Mouse (Mus musculus): ENCODE measurements at regions not wholly inside any gene's neighbourhood (a gene's known extent, or its start where the extent isn't known, plus 50 kb on each side); places are given as distances from the start of the nearest gene placed in this dataset.

DNA sequence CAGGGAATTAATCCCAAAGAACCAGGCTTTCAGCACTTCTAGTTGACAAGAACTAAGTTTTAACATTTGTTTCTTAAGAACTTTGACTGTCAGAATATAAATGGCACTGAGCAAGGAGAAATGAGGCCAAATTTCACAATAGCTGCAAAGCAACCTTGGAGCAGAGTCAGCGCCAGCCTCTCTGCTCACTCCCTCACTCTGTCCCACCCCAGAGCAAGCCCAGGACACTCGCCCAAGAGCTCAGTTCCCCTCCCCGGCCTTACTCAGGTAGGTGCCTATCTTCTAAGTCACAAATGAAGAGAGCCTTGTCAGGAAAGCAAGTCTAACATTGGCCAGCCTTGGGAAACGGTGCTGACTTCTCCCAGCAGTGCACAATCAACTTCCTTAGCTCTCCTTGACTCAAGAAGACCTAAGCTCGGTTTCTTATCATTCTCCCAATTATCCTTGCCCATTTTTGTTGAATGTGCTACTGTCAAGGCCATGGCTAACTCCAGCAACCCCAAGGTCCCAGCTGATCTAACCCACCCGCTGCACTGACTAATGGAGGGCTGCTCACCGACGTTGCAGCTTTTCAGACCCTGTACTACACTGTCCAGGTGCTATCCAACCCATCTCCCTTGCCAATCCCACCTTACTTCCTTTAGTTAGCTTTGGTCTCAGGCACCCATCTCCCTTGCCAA is 219.5 kb upstream of the Klf14 start:
- no peak overlapping the region for H3K4me3 ChIP-seq (ENCODE audit: low read depth, low read length)
- no peaks in the 10 kb centered on the region for H3K4me1 ChIP-seq (ENCODE audit: control insufficient read depth, insufficient read depth, low read length)
- TF ChIP-seq EP300 (IDR thresholded peaks at IDR 0.05; ENCODE audit: insufficient read depth, low read depth, low read length): no peak
- no peak for TF ChIP-seq POLR2A (IDR thresholded peaks at IDR 0.05; ENCODE audit: insufficient read depth, low read length)
- no peak for TF ChIP-seq CTCF (IDR thresholded peaks at IDR 0.05; ENCODE audit: low read depth, low read length)
- H3K9me3 ChIP-seq (replicated peaks; ENCODE audit: control insufficient read depth, insufficient read depth, low read length, poor library complexity, severe bottlenecking): no peaks in the 10 kb centered on the region
- no peaks in the 10 kb centered on the region for H3K36me3 ChIP-seq (ENCODE audit: control insufficient read depth, insufficient read depth, low read length, poor library complexity, severe bottlenecking)
- no peaks in the 10 kb centered on the region for H3K27me3 ChIP-seq (ENCODE audit: control insufficient read depth, insufficient read depth, low read length, poor library complexity, severe bottlenecking)
- no peak overlapping the region for H3K27ac ChIP-seq (ENCODE audit: insufficient read depth, low read length)
- no peak overlapping the region for H3K9ac ChIP-seq (ENCODE audit: low read depth, poor library complexity, severe bottlenecking)

DNA sequence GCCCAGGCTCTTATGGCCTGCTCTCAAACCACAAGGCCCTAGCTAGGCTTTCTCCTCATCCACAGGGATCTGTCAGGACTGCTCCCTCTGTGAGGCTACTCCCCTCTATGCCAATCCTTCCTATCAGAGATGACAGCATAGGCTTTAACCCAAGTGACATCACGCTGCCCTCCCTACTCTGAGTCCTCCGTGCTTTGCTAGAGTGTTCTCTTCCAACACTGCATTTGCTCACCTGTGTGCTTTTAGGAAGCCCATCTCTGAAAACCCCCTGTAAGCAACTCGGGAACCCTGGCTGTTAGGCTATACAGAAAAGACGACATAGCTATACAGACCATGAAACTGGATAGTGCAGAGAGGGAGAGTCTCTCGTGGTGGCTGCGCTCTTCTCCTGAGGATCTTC is 216.3 kb upstream of the Mkln1 start:
- TF ChIP-seq EP300 (IDR thresholded peaks at IDR 0.05; ENCODE audit: insufficient read depth, low read depth, low read length) (no peak), CTCF (IDR thresholded peaks at IDR 0.05; ENCODE audit: low read depth, low read length) (no peak), POLR2A (IDR thresholded peaks at IDR 0.05; ENCODE audit: insufficient read depth, low read length) (no peak)

DNA sequence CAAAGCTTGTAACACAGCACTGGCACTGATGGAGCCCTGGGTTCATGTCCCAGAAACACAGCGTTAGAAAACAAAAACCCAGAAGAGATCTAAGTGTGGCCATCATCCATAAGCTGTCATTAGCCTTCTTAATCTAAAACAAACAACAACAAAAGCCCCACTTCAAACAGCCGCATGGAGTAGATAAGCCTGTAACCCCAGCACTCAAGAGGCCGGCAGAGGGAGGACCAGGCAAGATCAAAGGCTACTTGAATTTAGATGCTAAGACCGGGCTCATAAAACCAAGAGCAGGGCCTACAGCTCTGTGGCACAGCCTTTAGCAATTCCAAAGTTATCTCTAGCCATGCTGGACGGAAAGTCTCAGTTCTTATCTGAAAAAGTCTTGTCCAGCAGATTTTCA is 215.4 kb upstream of the Mkln1 start:
- Histone ChIP-seq H3K9ac (ENCODE audit: low read depth, poor library complexity, severe bottlenecking) (no peak overlapping the region), H3K27me3 (ENCODE audit: control insufficient read depth, insufficient read depth, low read length, poor library complexity, severe bottlenecking) (no peaks in the 10 kb centered on the region), H3K4me1 (ENCODE audit: control insufficient read depth, insufficient read depth, low read length) (no peaks in the 10 kb centered on the region), H3K27ac (ENCODE audit: insufficient read depth, low read length) (no peak overlapping the region), H3K4me3 (ENCODE audit: low read depth, low read length) (no peak overlapping the region), H3K36me3 (ENCODE audit: control insufficient read depth, insufficient read depth, low read length, poor library complexity, severe bottlenecking) (no peaks in the 10 kb centered on the region), H3K9me3 (replicated peaks; ENCODE audit: control insufficient read depth, insufficient read depth, low read length, poor library complexity, severe bottlenecking) (no peaks in the 10 kb centered on the region)
- TF ChIP-seq CTCF (IDR thresholded peaks at IDR 0.05; ENCODE audit: low read depth, low read length) (no peak), EP300 (IDR thresholded peaks at IDR 0.05; ENCODE audit: insufficient read depth, low read depth, low read length) (no peak), POLR2A (IDR thresholded peaks at IDR 0.05; ENCODE audit: insufficient read depth, low read length) (no peak)

More for the DNA sequence above, 216.3 kb upstream of the Mkln1 start:
- no peaks in the 10 kb centered on the region for H3K4me1 ChIP-seq (ENCODE audit: control insufficient read depth, insufficient read depth, low read length)
- no peak overlapping the region for H3K4me3 ChIP-seq (ENCODE audit: low read depth, low read length)
- H3K9ac ChIP-seq (ENCODE audit: low read depth, poor library complexity, severe bottlenecking): no peak overlapping the region
- no peaks in the 10 kb centered on the region for H3K9me3 ChIP-seq (replicated peaks; ENCODE audit: control insufficient read depth, insufficient read depth, low read length, poor library complexity, severe bottlenecking)
- H3K36me3 ChIP-seq (ENCODE audit: control insufficient read depth, insufficient read depth, low read length, poor library complexity, severe bottlenecking): no peaks in the 10 kb centered on the region
- no peaks in the 10 kb centered on the region for H3K27me3 ChIP-seq (ENCODE audit: control insufficient read depth, insufficient read depth, low read length, poor library complexity, severe bottlenecking)
- no peak overlapping the region for H3K27ac ChIP-seq (ENCODE audit: insufficient read depth, low read length)

- H3K4me3 ChIP-seq (ENCODE audit: low read depth, low read length): no peak overlapping the region
- H3K4me1 ChIP-seq (ENCODE audit: control insufficient read depth, insufficient read depth, low read length): no peaks in the 10 kb centered on the region
- H3K27me3 ChIP-seq (ENCODE audit: control insufficient read depth, insufficient read depth, low read length, poor library complexity, severe bottlenecking): no peaks in the 10 kb centered on the region
- no peak overlapping the region for H3K27ac ChIP-seq (ENCODE audit: insufficient read depth, low read length)
- no peak overlapping the region for H3K9ac ChIP-seq (ENCODE audit: low read depth, poor library complexity, severe bottlenecking)
- no peaks in the 10 kb centered on the region for H3K36me3 ChIP-seq (ENCODE audit: control insufficient read depth, insufficient read depth, low read length, poor library complexity, severe bottlenecking)
- H3K9me3 ChIP-seq (replicated peaks; ENCODE audit: control insufficient read depth, insufficient read depth, low read length, poor library complexity, severe bottlenecking): no peaks in the 10 kb centered on the region
- no peak for TF ChIP-seq POLR2A (IDR thresholded peaks at IDR 0.05; ENCODE audit: insufficient read depth, low read length)
- TF ChIP-seq CTCF (IDR thresholded peaks at IDR 0.05; ENCODE audit: low read depth, low read length): no peak
These were observed 214.0 kb upstream of the Mkln1 start for GRCm38 (mm10) chr6:31184554-31184953.

DNA sequence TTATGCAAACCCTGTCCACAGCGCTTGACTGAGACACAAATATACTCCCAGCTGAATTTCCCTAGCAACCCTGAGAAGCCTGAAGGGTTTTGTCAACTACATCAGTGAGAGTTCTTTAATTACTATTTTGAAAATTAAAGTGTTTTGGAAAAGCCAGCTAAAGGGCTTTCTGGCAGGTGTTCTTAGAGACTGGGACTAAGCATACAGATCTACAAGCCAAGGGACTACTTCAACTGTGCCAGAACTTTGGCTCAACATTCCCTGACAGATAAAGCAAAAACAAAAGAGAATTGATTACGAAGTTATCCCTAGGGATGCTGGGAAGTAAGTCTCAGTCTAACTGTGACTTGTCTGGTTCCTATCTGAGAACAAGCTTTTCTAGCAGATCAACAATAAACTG is 213.4 kb upstream of the Mkln1 start:
- no peak for TF ChIP-seq EP300 (IDR thresholded peaks at IDR 0.05; ENCODE audit: insufficient read depth, low read depth, low read length)
- TF ChIP-seq POLR2A (IDR thresholded peaks at IDR 0.05; ENCODE audit: insufficient read depth, low read length): no peak
- TF ChIP-seq CTCF (IDR thresholded peaks at IDR 0.05; ENCODE audit: low read depth, low read length): no peak
- no peak overlapping the region for H3K9ac ChIP-seq (ENCODE audit: low read depth, poor library complexity, severe bottlenecking)
- no peak overlapping the region for H3K27ac ChIP-seq (ENCODE audit: insufficient read depth, low read length)
- no peaks in the 10 kb centered on the region for H3K27me3 ChIP-seq (ENCODE audit: control insufficient read depth, insufficient read depth, low read length, poor library complexity, severe bottlenecking)
- no peak overlapping the region for H3K4me3 ChIP-seq (ENCODE audit: low read depth, low read length)
- H3K4me1 ChIP-seq (ENCODE audit: control insufficient read depth, insufficient read depth, low read length): no peaks in the 10 kb centered on the region
- H3K36me3 ChIP-seq (ENCODE audit: control insufficient read depth, insufficient read depth, low read length, poor library complexity, severe bottlenecking): no peaks in the 10 kb centered on the region
- H3K9me3 ChIP-seq (replicated peaks; ENCODE audit: control insufficient read depth, insufficient read depth, low read length, poor library complexity, severe bottlenecking): no peaks in the 10 kb centered on the region

DNA sequence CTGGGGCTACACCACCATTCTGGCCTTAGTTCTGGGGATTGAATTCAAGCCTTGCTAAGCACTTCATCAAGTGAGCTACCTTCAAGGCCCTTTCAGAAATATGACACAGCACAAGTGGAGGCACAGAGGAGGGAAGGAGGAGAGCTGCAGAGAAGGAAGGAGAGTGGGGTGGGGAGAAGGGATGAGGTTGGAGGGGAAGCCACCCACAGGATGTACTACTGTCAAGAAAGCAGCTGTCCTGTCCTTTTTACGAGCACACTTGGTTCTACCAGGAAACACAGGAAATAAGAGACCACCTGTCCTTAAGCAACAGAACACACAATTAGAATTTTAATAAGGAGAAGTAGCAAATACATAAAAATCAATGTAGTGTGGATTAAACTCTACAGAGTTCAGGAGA is 210.5 kb upstream of the Mkln1 start:
- no peak overlapping the region for H3K9ac ChIP-seq (ENCODE audit: low read depth, poor library complexity, severe bottlenecking)
- no peaks in the 10 kb centered on the region for H3K9me3 ChIP-seq (replicated peaks; ENCODE audit: control insufficient read depth, insufficient read depth, low read length, poor library complexity, severe bottlenecking)
- no peaks in the 10 kb centered on the region for H3K36me3 ChIP-seq (ENCODE audit: control insufficient read depth, insufficient read depth, low read length, poor library complexity, severe bottlenecking)
- TF ChIP-seq POLR2A (IDR thresholded peaks at IDR 0.05; ENCODE audit: insufficient read depth, low read length): no peak
- TF ChIP-seq EP300 (IDR thresholded peaks at IDR 0.05; ENCODE audit: insufficient read depth, low read depth, low read length): no peak
- no peak for TF ChIP-seq CTCF (IDR thresholded peaks at IDR 0.05; ENCODE audit: low read depth, low read length)
- no peak overlapping the region for H3K27ac ChIP-seq (ENCODE audit: insufficient read depth, low read length)
- no peaks in the 10 kb centered on the region for H3K4me1 ChIP-seq (ENCODE audit: control insufficient read depth, insufficient read depth, low read length)
- no peaks in the 10 kb centered on the region for H3K27me3 ChIP-seq (ENCODE audit: control insufficient read depth, insufficient read depth, low read length, poor library complexity, severe bottlenecking)
- H3K4me3 ChIP-seq (ENCODE audit: low read depth, low read length): no peak overlapping the region
